19 mouse cellular contexts compared by ENCODE assay signal in genomic region chr6:56913092-56913858, GRCm38 (mm10). TPM values are rescaled to one million over a fixed set of nuclear protein-coding genes. Genes with fewer than 3 reads are reported as not detected.
DNase-seq lines count a peak whose midpoint lies in the region; ATAC-seq and TF ChIP-seq lines count a peak whose summit lies in the region.
"Had no signal": no experiment of that assay in that cellular context is flagged by ENCODE, and none has a peak within 500 bp of the region (broad histone marks: within the 10 kb centered on the region; RNA-seq: fewer than 3 reads in every experiment).

No protein-coding gene starts in this region.

- peak; percentile 71 for ATAC-seq in frontal cortex, adult (ENCODE audit: low TSS enrichment)
- ATAC-seq in liver, embryonic 14.5 days (ENCODE audit: insufficient read depth), result peak; percentile 3; the same call in 1 of the 2 replicates
- ATAC-seq in activated CD4-positive, CD25-positive, alpha-beta regulatory T cell, adult 4 months, result no peak
- ATAC-seq: hindbrain, postnatal 0 days had no signal

- TF ChIP-seq POLR2A in brain, embryonic 14.5 days (IDR thresholded peaks at IDR 0.05; ENCODE audit: borderline replicate concordance, extremely low read depth, insufficient read depth, insufficient read length, poor library complexity, severe bottlenecking), result no peak

- H3K4me3 ChIP-seq in liver, embryonic 14.5 days (ENCODE audit: insufficient read depth in 1 of 2, low read depth in 2 of 2, low read length in 2 of 2), result peak overlapping the region in 1 of 2 experiments; percentile 8; a peak in 2 of 4 replicates
- H3K4me3 ChIP-seq: heart, embryonic 10.5 days had no signal

- peaks cover 15% of the 10 kb centered on the region for H3K36me3 ChIP-seq in liver, embryonic 14.5 days (replicated peaks; ENCODE audit: control insufficient read depth, insufficient read depth, low read depth)
- H3K36me3 ChIP-seq: heart, embryonic 10.5 days had no signal

- H3K4me2 ChIP-seq in liver, embryonic 14.5 days (ENCODE audit: low read depth), result peak overlapping the region; percentile 53

- H3K27me3 ChIP-seq in liver, embryonic 14.5 days (ENCODE audit: control insufficient read depth, insufficient read depth, low read length), result no peaks in the 10 kb centered on the region

- H3K27ac ChIP-seq in liver, embryonic 14.5 days, result peak overlapping the region; percentile 78
- H3K27ac ChIP-seq: heart, embryonic 10.5 days; hindbrain, postnatal 0 days had no signal

- DNase-seq in frontal cortex, postnatal 14 days (ENCODE audit: low spot score in 2 of 2), result no peak
- peak; percentile 97 for DNase-seq in 416B (ENCODE audit: low read depth)
- DNase-seq in brain, embryonic 14.5 days (ENCODE audit: low read depth), result peak; percentile 19
- peak in 2 of 3 experiments; percentile 62 to 66 for DNase-seq in liver, embryonic 14.5 days (ENCODE audit: low read depth in 3 of 3, low spot score in 3 of 3)
- no peak for DNase-seq in right cerebral cortex, adult 18-20 months
- DNase-seq in cerebellum, adult 11 months, result no peak
- DNase-seq: cerebellum, adult 9-10 months; lung, adult 18-20 months; lung, postnatal 4 days had no signal

- H3K9me3 ChIP-seq in liver, embryonic 14.5 days (ENCODE audit: control insufficient read depth, low read length), result no peaks in the 10 kb centered on the region; the same call in 1 of the 2 replicates
- H3K9me3 ChIP-seq: heart, embryonic 10.5 days had no signal

- H3K9ac ChIP-seq in liver, embryonic 14.5 days (replicated peaks), result peak overlapping the region; percentile 32

- peaks cover 80 to 85% of the 10 kb centered on the region in 2 experiments for H3K4me1 ChIP-seq in liver, embryonic 14.5 days (replicated peaks; ENCODE audit: control insufficient read depth in 2 of 2, insufficient read depth in 2 of 2, low read length in 1 of 2)

- no peak for TF ChIP-seq CTCF in brain, embryonic 14.5 days (IDR thresholded peaks at IDR 0.05; ENCODE audit: borderline replicate concordance, extremely low read depth, insufficient read depth, insufficient read length)
- no peak for TF ChIP-seq CTCF in liver, embryonic 14.5 days (IDR thresholded peaks at IDR 0.05; ENCODE audit: low read depth)

- TF ChIP-seq EP300 in liver, embryonic 14.5 days (IDR thresholded peaks at IDR 0.05; ENCODE audit: low read depth), result peak; percentile 82

- WGBS in liver, embryonic 14.5 days (ENCODE audit: insufficient replicate concordance), result 37% methylated on average over 2 of the region's 2 CpGs

RNA-seq across cellular contexts. Expression of gene Nt5c3, which starts 10.5 kb away (rescaled TPM):
- polyA plus RNA-seq in brain, embryonic 14.5 days (2012; rRNA removed), result 49.3 and 57.5 TPM in 2 replicates
- polyA plus RNA-seq in liver, embryonic 14.5 days (2012; rRNA removed), result 55.6 and 84.0 TPM in 2 replicates
- 255 and 257 TPM in 2 replicates for polyA plus RNA-seq in liver, embryonic 14.5 days (2014; fragmentation: Nextera tagmentation; extraction: Ambion mirVana)
- 10 to 100 TPM; 65.0 to 70.7 TPM for polyA plus RNA-seq in activated CD4-positive, CD25-positive, alpha-beta regulatory T cell, adult 4 months (2017; shearing (Covaris generic))

RNA-seq across cellular contexts. Expression of gene Vmn1r4, which starts 10.5 kb away (rescaled TPM):
- polyA plus RNA-seq in brain, embryonic 14.5 days (2012; rRNA removed), result 0.41 and 0.58 TPM in 2 replicates
- polyA plus RNA-seq in liver, embryonic 14.5 days (2012; rRNA removed), result 0.10 and 0.13 TPM in 2 replicates
- 0.11 and 0.28 TPM in 2 replicates for polyA plus RNA-seq in liver, embryonic 14.5 days (2014; fragmentation: Nextera tagmentation; extraction: Ambion mirVana)
- polyA plus RNA-seq in activated CD4-positive, CD25-positive, alpha-beta regulatory T cell, adult 4 months (2017; shearing (Covaris generic)), result not detected

RNA-seq across cellular contexts. Expression of gene Vmn1r5, which starts 56.8 kb away (rescaled TPM):
- not detected in 2 replicates for polyA plus RNA-seq in brain, embryonic 14.5 days (2012; rRNA removed)
- polyA plus RNA-seq in liver, embryonic 14.5 days (2012; rRNA removed), result not detected in 2 replicates
- polyA plus RNA-seq in liver, embryonic 14.5 days (2014; fragmentation: Nextera tagmentation; extraction: Ambion mirVana), result not detected in 2 replicates
- polyA plus RNA-seq in activated CD4-positive, CD25-positive, alpha-beta regulatory T cell, adult 4 months (2017; shearing (Covaris generic)), result not detected
- polyA plus RNA-seq: C2C12; forebrain, embryonic 11.5 days; heart, embryonic 10.5 days; hindbrain, postnatal 0 days; kidney, embryonic 14.5 days; midbrain, postnatal 0 days; neural tube, embryonic 14.5 days; spleen, adult 2 months had no signal

Comparison
In these comparisons a context has a peak if more than half of its experiments do, and no peak if none do; other contexts are left out.
1. DNase-seq: peak in 416B (single experiment), brain, embryonic 14.5 days (single experiment) and liver, embryonic 14.5 days (2 of 3); none in frontal cortex, postnatal 14 days (0 of 2), right cerebral cortex, adult 18-20 months (single experiment) and cerebellum, adult 11 months (single experiment).